Mouse (Mus musculus) limb, embryonic 13.5 days (tissue): ENCODE results near the gene Tnrc18. TPM values are rescaled to one million over a fixed set of nuclear protein-coding genes. Genes with fewer than 3 reads are reported as not detected.

Experiments used
- ATAC-seq: fragments of 200-750 bp; cut with Nextera tagmentation; 2 replicates; pipeline ENCODE4 v1.8.0; 2017; ENCODE audit warnings: low read depth, moderate number of reproducible peaks, moderate TSS enrichment; ENCODE audit not compliant: low FRiP score
- H3K27ac ChIP-seq: fragments of 300-500 bp; sonication (generic); 2 replicates; pipeline ENCODE4 v1.5.1; 2015; ENCODE audit warnings: inconsistent platforms, mild to moderate bottlenecking, moderate library complexity
- H3K27me3 ChIP-seq: fragments of 300-500 bp; sonication (generic); 2 replicates; pipeline ENCODE4 v1.6.1; 2015; ENCODE audit warnings: mild to moderate bottlenecking, inconsistent platforms
- H3K36me3 ChIP-seq: fragments of 300-500 bp; sonication (generic); 2 replicates; pipeline ENCODE4 v1.6.1; 2015; ENCODE audit warnings: inconsistent platforms, mild to moderate bottlenecking, moderate library complexity
- H3K4me1 ChIP-seq: fragments of 300-500 bp; sonication (generic); 2 replicates; pipeline ENCODE4 v1.6.1; 2015; ENCODE audit warnings: inconsistent platforms
- H3K4me2 ChIP-seq: fragments of 300-500 bp; sonication (generic); replicated peaks from 2 replicates; pipeline ENCODE4 v1.6.1; 2015; ENCODE audit warnings: inconsistent platforms, mild to moderate bottlenecking, moderate library complexity
- H3K4me3 ChIP-seq: fragments of 300-500 bp; sonication (generic); 2 replicates; pipeline ENCODE4 v1.5.1; 2015; ENCODE audit warnings: moderate library complexity, mild to moderate bottlenecking, inconsistent platforms
- H3K9ac ChIP-seq: fragments of 300-500 bp; sonication (generic); 2 replicates; pipeline ENCODE4 v1.6.1; 2015; ENCODE audit warnings: mild to moderate bottlenecking, inconsistent platforms
- H3K9me3 ChIP-seq: fragments of 300-500 bp; sonication (generic); 2 replicates; pipeline ENCODE4 v1.6.1; 2016; ENCODE audit warnings: inconsistent platforms
- WGBS: fragments of 180-500 bp; shearing (Covaris S2); methylation state at CpG from one replicate; pipeline ENCODE4 v1.1.7; 2015; 5-methylcytosine and 5-hydroxymethylcytosine counted together
- polyA plus RNA-seq: library from polyadenylated mRNA; unstranded; fragments of >200 nt; fragmentation: Nextera tagmentation; extraction: Ambion mirVana; gene quantifications from 2 replicates; pipeline ENCODE4 v1.2.1, GENCODE M21; 2015

Gene Tnrc18
- polyA plus RNA-seq, 1 experiment from 2014 or later = 37.4 TPM

DNA sequence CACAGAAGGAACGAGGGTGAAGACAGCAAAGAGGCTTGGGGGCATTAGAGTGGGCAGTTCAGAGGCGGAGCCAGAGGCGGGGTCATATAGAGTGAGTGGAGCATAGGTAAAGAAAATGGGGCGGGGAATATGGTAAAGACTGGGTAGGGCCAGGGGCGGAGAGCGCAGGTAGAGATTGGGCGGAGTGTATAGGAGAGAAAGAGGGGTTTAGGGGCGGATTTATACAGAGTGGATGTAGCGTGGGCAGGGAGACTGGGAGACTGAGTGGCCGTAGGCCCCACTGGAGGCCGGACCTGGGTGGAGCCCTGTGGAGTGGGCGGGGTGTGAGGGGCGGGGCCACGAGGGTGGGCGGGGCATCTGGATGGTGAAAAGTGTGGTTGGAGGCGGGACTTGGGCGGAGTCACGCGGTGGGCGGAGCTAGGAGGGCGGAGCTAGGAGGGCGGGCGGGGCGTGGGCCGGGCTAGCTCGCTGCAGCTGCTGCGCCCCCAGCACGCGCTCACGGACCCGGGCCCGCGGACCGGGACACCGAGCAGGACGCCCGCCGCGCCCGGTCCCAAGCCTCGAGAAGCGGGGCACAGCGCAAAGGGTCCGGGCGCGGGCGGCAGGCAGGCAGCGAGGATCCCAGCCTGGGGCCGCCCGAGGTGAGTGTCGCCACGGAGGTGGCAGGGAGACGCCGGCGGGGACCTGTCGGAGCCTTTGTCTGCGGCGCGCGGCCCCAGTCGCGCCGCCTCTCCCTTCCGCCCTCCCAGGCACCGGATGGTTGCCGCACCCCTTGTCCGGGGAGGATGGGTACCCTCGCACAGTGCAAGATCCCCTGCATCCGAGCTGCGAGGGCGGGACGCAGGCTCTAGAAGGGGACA lies 115.6 kb downstream of the Tnrc18 start:
- WGBS = under 1% methylated on average over 59 of the region's 72 CpGs
- peak overlapping the region; percentile 75 for H3K9ac ChIP-seq
- H3K4me2 ChIP-seq = peak overlapping the region; percentile 93
- no peaks in the 10 kb centered on the region for H3K36me3 ChIP-seq
- no peaks in the 10 kb centered on the region for H3K9me3 ChIP-seq
- peaks cover 15% of the 10 kb centered on the region for H3K4me1 ChIP-seq
- H3K27me3 ChIP-seq = peaks cover 39% of the 10 kb centered on the region
- ATAC-seq = peak; percentile 82
- H3K4me3 ChIP-seq = peak overlapping the region; percentile 65
- no peak overlapping the region for H3K27ac ChIP-seq

DNA sequence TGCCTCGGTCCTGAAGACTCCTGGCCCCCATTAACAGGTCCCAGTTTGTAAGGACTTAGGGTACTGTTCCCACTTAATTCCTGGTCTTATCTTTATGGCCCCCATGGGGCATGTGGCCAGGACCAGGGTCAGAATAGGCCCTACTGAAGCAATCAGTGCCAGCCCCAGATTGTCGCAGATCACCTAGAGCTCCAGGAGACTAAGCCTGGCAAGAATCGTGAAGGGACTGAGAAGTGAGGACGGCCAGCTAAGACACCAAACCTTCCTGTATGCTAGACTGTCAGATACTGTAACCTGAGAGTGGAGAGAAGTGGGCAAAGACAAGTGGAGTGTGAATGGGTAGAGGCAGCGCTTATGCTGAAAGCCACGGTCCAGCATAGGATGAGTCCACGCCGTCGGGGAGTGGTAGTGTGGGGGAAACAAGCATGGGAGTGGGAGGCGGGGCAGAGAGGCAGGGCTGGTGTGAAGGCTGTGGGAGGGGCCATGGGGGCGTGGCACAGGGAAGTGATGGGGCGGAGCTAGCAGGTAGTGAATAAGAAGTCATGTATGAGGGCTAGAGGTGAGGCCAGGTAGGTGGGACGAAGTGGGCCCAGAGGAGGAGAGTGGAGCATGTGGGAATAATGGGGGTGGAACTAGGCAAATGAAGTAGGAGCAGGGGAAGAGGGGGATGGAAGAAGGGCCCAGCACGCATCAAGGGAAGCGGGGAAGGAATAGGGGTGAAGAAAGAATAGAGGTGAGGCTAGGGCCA lies 116.4 kb downstream of the Tnrc18 start:
- 6% methylated on average over 15 of the region's 15 CpGs for WGBS
- H3K9me3 ChIP-seq = no peaks in the 10 kb centered on the region
- H3K36me3 ChIP-seq = no peaks in the 10 kb centered on the region
- peak overlapping the region; percentile 65 for H3K4me3 ChIP-seq
- H3K9ac ChIP-seq = no peak overlapping the region
- peaks cover 19% of the 10 kb centered on the region for H3K4me1 ChIP-seq
- H3K4me2 ChIP-seq = peak overlapping the region; percentile 93
- H3K27ac ChIP-seq = no peak overlapping the region
- H3K27me3 ChIP-seq = peaks cover 39% of the 10 kb centered on the region
- peak; percentile 45; the same call in 1 of the 2 replicates for ATAC-seq

DNA sequence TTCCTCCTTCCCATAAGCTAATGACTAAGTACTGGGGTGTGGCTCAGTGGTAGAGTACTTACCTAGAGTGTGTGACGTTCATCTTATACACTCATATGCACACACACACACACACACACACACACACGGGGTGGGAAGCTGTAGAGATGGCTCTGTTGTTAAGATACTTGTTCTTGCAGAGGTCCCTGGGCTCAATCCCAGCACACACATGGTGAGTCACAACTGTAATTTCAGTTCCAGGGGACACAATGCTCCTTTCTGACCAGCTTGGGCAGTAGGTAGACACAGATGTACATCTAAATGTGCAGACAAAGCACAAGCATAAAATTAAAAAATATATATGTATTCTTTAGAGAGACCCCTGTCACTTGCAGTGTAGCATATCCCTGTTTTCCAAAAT lies 119.7 kb downstream of the Tnrc18 start:
- no peak overlapping the region for H3K4me3 ChIP-seq
- no peak overlapping the region for H3K4me2 ChIP-seq
- H3K36me3 ChIP-seq = no peaks in the 10 kb centered on the region
- H3K9ac ChIP-seq = no peak overlapping the region
- WGBS = 72% methylated on average over 2 of the region's 2 CpGs
- H3K27me3 ChIP-seq = peaks cover 31% of the 10 kb centered on the region
- H3K4me1 ChIP-seq = peaks cover 14% of the 10 kb centered on the region
- H3K9me3 ChIP-seq = no peaks in the 10 kb centered on the region
- ATAC-seq = no peak
- no peak overlapping the region for H3K27ac ChIP-seq

DNA sequence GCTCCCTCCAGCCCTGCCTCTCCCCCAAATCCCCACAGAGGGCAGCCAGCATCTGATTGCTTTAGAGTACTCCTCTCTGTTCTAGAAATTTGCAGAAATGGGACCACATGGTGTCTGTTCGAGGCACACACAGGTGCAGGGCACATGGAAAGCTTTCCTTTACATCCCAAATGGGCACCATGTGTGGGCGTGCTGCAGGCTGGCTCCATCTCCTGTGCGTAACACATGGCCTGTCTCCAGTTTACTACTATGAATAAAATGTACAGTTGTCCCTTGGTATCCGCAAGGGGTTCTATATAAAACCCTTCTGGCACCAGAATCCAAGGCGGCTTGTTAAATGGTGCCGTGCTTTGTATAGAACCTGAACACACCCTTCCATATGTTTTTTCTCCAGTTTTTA lies 120.6 kb downstream of the Tnrc18 start:
- ATAC-seq = no peak
- peaks cover 24% of the 10 kb centered on the region for H3K27me3 ChIP-seq

DNA sequence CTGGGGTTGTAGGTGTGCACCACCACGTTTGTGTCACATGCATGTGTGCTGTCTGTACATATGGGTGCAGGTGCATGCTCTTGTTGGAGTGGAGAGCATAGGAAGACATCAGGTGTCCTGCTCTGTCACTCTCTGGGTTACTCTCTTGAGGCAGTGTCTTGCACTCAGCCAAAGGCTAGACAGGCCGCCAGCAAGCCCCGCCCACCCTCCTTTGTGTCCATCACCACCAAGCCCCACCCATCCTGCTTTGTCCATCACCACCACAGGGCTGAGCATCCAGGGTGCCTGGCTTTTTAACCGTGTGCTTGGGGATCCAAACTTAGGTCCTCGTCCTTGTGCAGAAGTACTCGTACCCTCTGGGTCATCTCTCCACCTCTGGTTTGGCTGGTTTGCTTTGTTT lies 121.2 kb downstream of the Tnrc18 start:
- H3K9ac ChIP-seq = no peak overlapping the region
- H3K4me1 ChIP-seq = 0 out of 2 replicates have a peak, but pooled peaks cover 5% of the 10 kb centered on the region
- H3K27ac ChIP-seq = no peak overlapping the region
- no peak for ATAC-seq
- 29% methylated on average over 6 of the region's 6 CpGs for WGBS
- H3K36me3 ChIP-seq = no peaks in the 10 kb centered on the region
- H3K4me2 ChIP-seq = no peak overlapping the region
- H3K9me3 ChIP-seq = no peaks in the 10 kb centered on the region
- H3K4me3 ChIP-seq = no peak overlapping the region
- peaks cover 19% of the 10 kb centered on the region for H3K27me3 ChIP-seq

More for the DNA sequence above, 120.6 kb downstream of the Tnrc18 start:
- Histone ChIP-seq H3K36me3 (no peaks in the 10 kb centered on the region), H3K4me3 (no peak overlapping the region), H3K4me2 (no peak overlapping the region), H3K9me3 (no peaks in the 10 kb centered on the region), H3K9ac (no peak overlapping the region), H3K4me1 (0 out of 2 replicates have a peak, but pooled peaks cover 9% of the 10 kb centered on the region), H3K27ac (no peak overlapping the region)
- WGBS = 52% methylated on average over 6 of the region's 6 CpGs

DNA sequence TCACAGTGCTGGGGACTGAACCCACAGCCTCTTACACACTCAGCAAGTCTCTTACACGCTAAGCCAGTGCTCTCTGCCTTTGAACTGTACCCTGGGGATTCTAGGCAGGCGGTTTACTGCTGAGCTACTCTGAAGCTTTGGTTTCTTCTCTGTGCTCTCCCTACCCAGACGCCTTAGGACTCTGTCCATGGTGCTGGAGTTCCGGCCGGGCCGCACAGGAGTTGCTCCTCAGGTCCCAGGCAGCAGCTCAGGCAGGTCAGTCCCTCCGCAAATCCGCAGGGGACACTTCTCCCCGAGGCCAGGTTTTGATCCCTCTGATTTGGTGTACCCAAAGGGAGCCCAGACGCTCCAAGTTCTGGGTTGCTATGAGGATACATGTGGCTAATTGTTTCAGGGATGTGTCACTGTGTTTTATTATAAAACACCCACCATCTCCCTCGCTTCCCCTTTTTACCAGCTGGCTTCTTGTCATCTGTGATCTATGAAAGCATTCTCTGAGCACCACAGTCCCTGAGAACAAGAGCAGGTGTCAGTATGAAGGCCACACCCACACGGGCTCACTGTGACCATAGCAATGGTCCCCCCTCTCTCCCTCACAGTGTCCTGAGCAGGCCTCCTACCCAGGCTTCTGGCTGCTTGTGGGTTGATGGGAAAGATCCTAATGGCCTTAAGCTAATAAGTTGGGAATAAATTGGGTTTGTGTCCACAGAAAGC lies 122.7 kb downstream of the Tnrc18 start:
- no peak overlapping the region for H3K4me3 ChIP-seq
- no peaks in the 10 kb centered on the region for H3K9me3 ChIP-seq
- 0 out of 2 replicates have a peak, but pooled peaks cover 5% of the 10 kb centered on the region for H3K4me1 ChIP-seq
- no peak for ATAC-seq
- 14% methylated on average over 12 of the region's 12 CpGs for WGBS
- no peak overlapping the region for H3K4me2 ChIP-seq
- H3K36me3 ChIP-seq = no peaks in the 10 kb centered on the region
- no peak overlapping the region for H3K9ac ChIP-seq
- peaks cover 4% of the 10 kb centered on the region; the same call in 1 of the 2 replicates for H3K27me3 ChIP-seq
- no peak overlapping the region for H3K27ac ChIP-seq

DNA sequence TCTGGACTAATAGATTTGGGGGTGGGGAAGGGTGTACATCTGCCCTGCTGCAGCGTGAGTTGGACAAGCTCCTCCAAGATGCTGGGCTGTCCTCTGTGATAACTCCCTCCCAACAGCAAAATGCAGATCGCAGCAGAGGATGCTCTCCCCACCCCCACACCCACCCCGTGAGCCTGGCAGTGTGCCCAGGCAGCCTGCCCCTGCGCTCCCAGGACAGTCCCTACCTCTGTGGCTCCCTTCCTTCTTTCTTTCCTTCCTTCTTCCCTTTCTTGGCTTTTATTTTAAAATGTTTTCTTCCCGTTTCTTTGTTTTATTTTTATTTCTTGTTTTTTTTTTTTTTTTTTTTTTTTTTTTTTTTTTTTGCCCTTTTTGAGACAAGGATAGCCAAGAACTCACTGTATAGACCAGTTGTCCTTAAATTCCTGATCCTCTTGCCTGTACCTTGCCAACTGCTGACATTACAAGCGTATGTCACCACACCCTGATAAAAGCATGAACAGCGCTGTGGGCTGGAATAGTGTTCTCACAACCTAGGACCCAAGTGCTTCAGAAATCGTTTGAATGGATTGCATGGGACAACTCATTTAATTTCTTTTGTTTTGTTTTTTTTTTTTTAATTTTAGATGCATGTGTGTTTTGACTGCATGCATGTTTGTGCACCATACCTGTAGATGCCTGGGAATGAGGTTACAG lies 123.6 kb downstream of the Tnrc18 start:
- WGBS = 56% methylated on average over 8 of the region's 8 CpGs
- Histone ChIP-seq H3K27ac (no peak overlapping the region), H3K36me3 (no peaks in the 10 kb centered on the region), H3K4me1 (0 out of 2 replicates have a peak, but pooled peaks cover 5% of the 10 kb centered on the region), H3K4me3 (no peak overlapping the region), H3K27me3 (peaks cover 3% of the 10 kb centered on the region; the same call in 1 of the 2 replicates), H3K9ac (no peak overlapping the region), H3K4me2 (no peak overlapping the region), H3K9me3 (no peaks in the 10 kb centered on the region)
- no peak for ATAC-seq

DNA sequence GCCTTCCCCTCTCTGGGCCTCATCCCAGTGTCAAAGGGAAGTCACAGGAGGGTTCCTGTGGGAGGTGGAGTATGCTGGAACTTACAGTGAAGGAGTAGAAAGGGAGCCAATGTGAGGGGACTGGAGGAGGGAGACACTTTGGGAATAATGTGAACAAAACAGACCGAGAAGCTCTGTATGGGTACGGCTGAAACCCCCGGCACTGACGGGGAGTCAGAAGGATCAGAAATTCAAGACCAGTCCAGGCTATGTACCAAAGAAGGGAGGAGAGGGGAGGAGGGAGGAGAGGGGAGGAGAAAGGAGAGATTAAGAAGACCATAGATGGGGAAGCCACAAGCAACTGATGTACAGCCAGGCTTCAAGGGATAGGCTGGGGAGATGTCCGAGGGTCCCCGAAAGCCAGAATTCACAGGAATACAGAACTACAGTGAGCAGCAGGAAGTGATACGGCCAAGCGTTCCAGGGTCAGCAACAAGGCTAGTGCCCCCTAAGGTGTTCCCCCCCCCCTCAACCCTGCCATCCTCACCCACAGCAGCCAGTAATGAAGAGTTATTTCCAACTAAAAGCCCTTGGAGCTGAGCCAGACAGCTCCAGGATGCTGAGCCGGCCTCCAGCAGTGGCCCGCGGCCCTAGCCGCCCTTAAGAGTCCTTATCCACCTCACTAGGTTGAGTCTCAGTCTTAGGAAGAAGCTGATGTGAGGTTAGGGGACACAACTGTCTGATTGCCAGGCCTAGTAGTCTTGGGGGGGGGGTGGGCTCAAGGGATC lies 124.3 kb downstream of the Tnrc18 start:
- Histone ChIP-seq H3K36me3 (no peaks in the 10 kb centered on the region), H3K4me3 (no peak overlapping the region), H3K4me2 (no peak overlapping the region), H3K9ac (no peak overlapping the region), H3K27me3 (no peaks in the 10 kb centered on the region; the same call in 1 of the 2 replicates), H3K27ac (no peak overlapping the region), H3K4me1 (0 out of 2 replicates have a peak, but pooled peaks cover 5% of the 10 kb centered on the region), H3K9me3 (no peaks in the 10 kb centered on the region)
- WGBS = 71% methylated on average over 12 of the region's 12 CpGs
- ATAC-seq = no peak

DNA sequence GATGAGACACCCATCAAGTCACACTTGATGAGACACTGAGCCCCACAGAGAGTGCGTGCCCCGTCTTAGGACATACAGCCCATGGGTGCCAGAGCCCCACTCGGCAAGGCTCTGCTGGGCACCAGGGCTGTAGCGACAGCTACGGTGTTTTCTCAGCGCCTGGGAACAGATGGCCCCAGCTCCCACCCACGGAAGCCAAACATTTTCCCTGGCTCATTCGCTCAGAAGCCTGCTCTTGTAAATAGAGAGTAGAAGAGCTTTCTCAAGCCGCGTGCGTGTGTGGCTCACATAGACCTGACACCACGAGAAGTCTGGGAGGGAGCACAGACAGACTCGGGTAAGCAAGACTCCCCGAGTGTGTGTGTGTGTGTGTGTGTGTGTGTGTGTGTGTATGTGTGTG lies 125.2 kb downstream of the Tnrc18 start, which contains the start of gene Slc29a4:
Gene Slc29a4, plus strand, starts transcription at position 265 of the 400 bp plus-strand sequence.
- no peak for ATAC-seq
- Histone ChIP-seq H3K9ac (no peak within 1 kb of the TSS), H3K9me3 (no peaks in the 10 kb centered on the region), H3K4me1 (0 out of 2 replicates have a peak, but pooled peaks cover 5% of the 10 kb centered on the region), H3K36me3 (no peaks in the 10 kb centered on the region), H3K27me3 (no peaks in the 10 kb centered on the region), H3K4me2 (no peak within 1 kb of the TSS), H3K27ac (no peak within 1 kb of the TSS), H3K4me3 (no peak within 1 kb of the TSS)
- WGBS = 55% methylated on average over 14 of the region's 14 CpGs

DNA sequence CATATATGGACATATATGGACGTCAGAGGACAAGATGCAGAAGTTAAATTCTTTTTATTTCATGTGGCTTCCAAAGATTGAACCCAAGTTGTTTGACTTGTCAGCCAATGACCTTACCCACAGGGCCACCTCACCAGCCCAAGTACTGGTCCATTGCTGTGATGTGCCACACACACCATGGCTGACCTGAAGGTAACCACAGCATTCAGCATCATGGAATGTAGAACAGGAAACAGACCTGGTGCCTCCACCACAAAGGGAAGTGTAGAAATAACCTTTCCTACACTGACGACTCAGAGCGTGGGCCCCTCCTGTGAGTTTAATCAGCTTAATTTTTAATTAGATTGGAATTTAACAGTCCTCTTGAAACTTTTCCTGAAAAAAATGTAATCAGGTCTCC lies 127.1 kb downstream of the Tnrc18 start:
- H3K4me1 ChIP-seq = no peaks in the 10 kb centered on the region
- ATAC-seq = no peak
- no peak overlapping the region for H3K27ac ChIP-seq
- no peak overlapping the region for H3K9ac ChIP-seq
- no peaks in the 10 kb centered on the region for H3K9me3 ChIP-seq
- no peak overlapping the region for H3K4me3 ChIP-seq
- no peak overlapping the region for H3K4me2 ChIP-seq
- 77% methylated on average over 3 of the region's 3 CpGs for WGBS
- H3K27me3 ChIP-seq = no peaks in the 10 kb centered on the region
- no peaks in the 10 kb centered on the region for H3K36me3 ChIP-seq

DNA sequence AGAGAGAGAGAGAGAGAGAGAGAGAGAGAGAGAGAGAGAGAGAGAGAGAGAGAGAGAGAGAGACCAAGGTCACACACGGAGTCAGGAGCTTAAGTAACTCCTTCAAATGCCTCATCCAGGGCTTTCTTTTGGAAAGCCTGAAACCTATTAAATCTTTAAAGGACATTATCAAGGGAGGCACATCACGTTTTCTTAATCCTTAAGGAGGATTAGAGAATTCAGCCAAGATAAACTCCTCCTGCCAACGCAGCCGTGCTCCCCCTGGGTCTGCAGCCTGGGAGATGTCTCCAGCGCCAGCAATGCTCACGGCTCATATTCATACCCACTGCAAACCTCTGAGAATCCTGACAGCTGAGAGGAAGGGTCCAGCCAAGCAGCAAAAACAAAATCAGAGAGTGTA lies 128.6 kb downstream of the Tnrc18 start:
- 54% methylated on average over 6 of the region's 6 CpGs for WGBS
- Histone ChIP-seq H3K4me3 (no peak overlapping the region), H3K4me2 (no peak overlapping the region), H3K4me1 (no peaks in the 10 kb centered on the region), H3K9me3 (no peaks in the 10 kb centered on the region), H3K9ac (no peak overlapping the region), H3K27me3 (no peaks in the 10 kb centered on the region), H3K36me3 (no peaks in the 10 kb centered on the region), H3K27ac (no peak overlapping the region)
- ATAC-seq = no peak
